Mouse (Mus musculus) CD4-positive helper T cell, adult 2 months (primary cell): ENCODE data around the gene Kcnq2.

Experiments used
- DNase-seq: peaks from one replicate; pipeline ENCODE4 v3.0.0-alpha.2; 2012; ENCODE audit warnings: low read depth, missing footprints, low spot score

Kcnq2 gene

DNA sequence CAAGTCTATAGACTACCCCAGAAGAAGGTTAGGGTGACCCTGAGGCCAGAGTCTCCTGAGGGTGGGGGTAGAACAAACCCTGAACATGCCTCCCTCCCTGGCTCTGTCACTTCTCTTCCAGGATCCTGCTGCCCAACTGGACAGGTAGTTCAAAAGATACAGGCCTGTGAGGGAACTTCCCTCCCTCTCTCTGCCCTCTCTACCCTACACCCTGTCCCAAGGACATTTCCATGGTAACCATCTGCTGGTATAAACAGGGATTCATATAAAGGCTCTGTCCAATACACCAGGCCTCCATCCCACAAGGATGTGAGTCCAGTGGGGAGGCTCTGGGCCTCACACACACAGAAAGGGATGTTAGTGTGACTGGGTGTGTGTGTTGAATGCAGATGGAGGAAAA, 92.7 kb downstream of the Kcnq2 start:
- no peak for DNase-seq

- no peak for DNase-seq
These were observed 93.2 kb downstream of the Kcnq2 start for GRCm38 (mm10) chr2:181041941-181042340.

- DNase-seq: no peak
These were observed 95.8 kb downstream of the Kcnq2 start for GRCm38 (mm10) chr2:181039356-181039680.

DNA sequence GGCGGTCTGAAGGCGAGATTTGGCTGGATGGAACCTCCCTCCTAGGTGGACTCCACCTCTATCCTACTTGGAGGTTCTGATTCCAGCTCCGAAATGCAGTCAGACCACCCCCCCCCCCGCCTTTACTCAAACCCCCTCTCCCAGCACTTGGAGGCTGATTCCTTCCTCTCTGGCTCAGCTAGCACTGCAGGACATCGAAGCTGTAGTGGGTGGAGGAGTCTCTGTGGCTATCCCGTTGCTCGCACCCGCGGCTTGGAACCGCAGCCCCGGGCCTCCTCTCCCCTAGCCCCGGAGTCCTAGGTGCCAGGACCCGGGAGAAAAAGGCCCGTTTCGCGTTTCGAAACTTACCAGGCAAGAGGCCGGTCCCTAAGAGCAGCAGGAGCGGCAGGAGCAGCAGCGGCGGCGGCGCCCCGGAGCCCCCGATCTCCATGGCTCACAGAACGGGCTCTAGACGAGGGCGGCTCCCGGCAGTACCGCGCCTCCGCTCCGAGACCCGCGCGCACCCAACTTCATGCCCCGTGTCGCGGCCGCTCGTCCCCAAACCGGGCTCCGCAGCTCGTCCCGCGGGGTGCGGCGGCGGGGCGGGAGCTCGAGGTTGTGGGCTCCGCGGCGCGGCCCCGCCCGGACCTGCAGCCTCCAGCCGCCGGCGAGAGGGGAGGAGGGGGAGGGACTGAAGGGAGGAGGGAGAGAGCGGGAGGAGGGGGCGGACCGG, 96.3 kb downstream of the Kcnq2 start:
- DNase-seq: no peak

GRCm38 (mm10) chr2:181036561-181036960, 98.5 kb downstream of the Kcnq2 start:
- DNase-seq: no peak

- DNase-seq: no peak
These were observed 99.9 kb downstream of the Kcnq2 start for GRCm38 (mm10) chr2:181035186-181035585.

DNA sequence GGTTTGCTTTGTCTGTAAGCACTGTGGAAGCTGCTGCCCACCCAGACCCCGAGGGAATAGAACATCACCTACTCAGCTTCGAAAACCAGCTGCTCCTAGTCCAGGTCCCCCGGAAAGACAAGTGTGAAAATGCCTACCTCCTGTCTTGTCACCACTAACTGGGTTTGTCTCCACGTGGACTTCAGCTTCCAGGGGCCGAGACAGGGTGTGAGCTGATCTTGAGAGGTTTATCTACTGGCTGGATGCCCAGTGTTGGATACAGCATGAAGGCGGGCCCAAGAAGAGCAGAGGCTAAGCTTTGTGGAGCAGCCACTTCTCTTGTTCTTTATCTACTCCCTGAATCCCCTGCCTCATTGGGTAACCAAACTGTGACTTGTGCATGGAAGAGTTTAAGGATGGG, 101.8 kb downstream of the Kcnq2 start:
- no peak for DNase-seq

- no peak for DNase-seq
These were observed 102.7 kb downstream of the Kcnq2 start for GRCm38 (mm10) chr2:181032407-181032806.

DNA sequence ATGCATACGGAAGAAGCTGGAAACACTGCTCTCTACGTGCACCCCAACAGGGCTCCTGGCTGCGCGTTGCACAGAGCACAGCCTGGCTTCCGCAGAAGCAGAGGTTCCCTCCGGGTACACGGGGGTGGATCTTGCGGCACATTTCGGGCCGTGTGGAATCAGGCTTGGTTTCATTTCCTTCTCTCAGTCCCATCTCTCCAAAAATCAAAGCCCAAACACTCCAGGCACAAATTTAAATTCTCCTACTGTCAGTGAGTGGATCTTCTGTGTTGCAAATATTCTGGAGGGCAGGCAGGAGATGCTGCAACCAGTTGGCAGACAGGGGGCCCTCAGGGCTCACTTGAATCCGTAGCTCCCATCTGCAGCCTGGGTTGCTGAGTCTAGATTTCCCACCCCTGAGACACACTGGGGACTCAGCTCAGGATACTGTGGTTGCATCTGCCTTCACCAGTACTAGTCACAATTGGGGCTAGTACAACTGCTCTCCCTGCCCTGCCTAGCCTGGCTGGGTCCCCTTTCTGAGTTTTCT, 103.6 kb downstream of the Kcnq2 start:
- DNase-seq: no peak
